Mouse (Mus musculus): ENCODE results near the gene Med12l.
"Not testable (repeated sequence)": the region's sequence is repeated elsewhere in the genome, so short reads cannot be mapped to it uniquely, and the experiment has no call there.

The Med12l gene

GRCm38 (mm10) chr3:59098540-59098939 lies 92.9 kb downstream of the Med12l start:
- DNase-seq (ENCODE audit: low spot score in 2 of 2) = no peak

GRCm38 (mm10) chr3:59101218-59101986 lies 95.8 kb downstream of the Med12l start, which contains the start of gene Gpr171:
TSS of gene Gpr171 (minus strand) at chr3:59101821.
- DNase-seq (ENCODE audit: low spot score in 2 of 2) = no peak

GRCm38 (mm10) chr3:59102146-59102545 lies 96.5 kb downstream of the Med12l start:
- no peak for DNase-seq (ENCODE audit: low spot score in 2 of 2)

- DNase-seq (ENCODE audit: low spot score in 2 of 2) = no peak
Measured at GRCm38 (mm10) chr3:59104462-59104861, 98.8 kb downstream of the Med12l start.

GRCm38 (mm10) chr3:59107439-59107838 lies 101.8 kb downstream of the Med12l start:
- DNase-seq (ENCODE audit: low spot score in 2 of 2) = no peak

GRCm38 (mm10) chr3:59109834-59110233 lies 104.2 kb downstream of the Med12l start:
- not testable (repeated sequence) for DNase-seq (ENCODE audit: low spot score in 2 of 2)

- no peak for DNase-seq (ENCODE audit: low spot score in 2 of 2)
Measured at GRCm38 (mm10) chr3:59111944-59112343, 106.3 kb downstream of the Med12l start.

GRCm38 (mm10) chr3:59113291-59113690 lies 107.7 kb downstream of the Med12l start:
- DNase-seq (ENCODE audit: low spot score in 2 of 2) = not testable (repeated sequence)

- DNase-seq (ENCODE audit: low spot score in 2 of 2) = no peak
Measured at GRCm38 (mm10) chr3:59113973-59114517, 108.4 kb downstream of the Med12l start.

- DNase-seq (ENCODE audit: low spot score in 2 of 2) = no peak
Measured at GRCm38 (mm10) chr3:59121067-59121730, 115.6 kb downstream of the Med12l start.

- no peak for DNase-seq (ENCODE audit: low spot score in 2 of 2)
Measured at GRCm38 (mm10) chr3:59121780-59122449, 116.3 kb downstream of the Med12l start.

GRCm38 (mm10) chr3:59125022-59125421 lies 119.4 kb downstream of the Med12l start:
- no peak for DNase-seq (ENCODE audit: low spot score in 2 of 2)

- no peak for DNase-seq (ENCODE audit: low spot score in 2 of 2)
Measured at GRCm38 (mm10) chr3:59125783-59126555, 120.3 kb downstream of the Med12l start.

GRCm38 (mm10) chr3:59128681-59129080 lies 123.1 kb downstream of the Med12l start:
- no peak for DNase-seq (ENCODE audit: low spot score in 2 of 2)

GRCm38 (mm10) chr3:59129547-59129946 lies 123.9 kb downstream of the Med12l start:
- no peak for DNase-seq (ENCODE audit: low spot score in 2 of 2)

- DNase-seq (ENCODE audit: low spot score in 2 of 2) = no peak
Measured at GRCm38 (mm10) chr3:59130431-59130830, 124.8 kb downstream of the Med12l start.

- no peak for DNase-seq (ENCODE audit: low spot score in 2 of 2)
Measured at GRCm38 (mm10) chr3:59131081-59131480, 125.5 kb downstream of the Med12l start.

- no peak for DNase-seq (ENCODE audit: low spot score in 2 of 2)
Measured at GRCm38 (mm10) chr3:59131966-59132365, 126.3 kb downstream of the Med12l start.

GRCm38 (mm10) chr3:59133189-59133588 lies 127.6 kb downstream of the Med12l start:
- DNase-seq (ENCODE audit: low spot score in 2 of 2) = no peak

- DNase-seq (ENCODE audit: low spot score in 2 of 2) = no peak
Measured at GRCm38 (mm10) chr3:59135911-59136653, 130.5 kb downstream of the Med12l start.

Measured in spleen, postnatal 14 days (tissue).